Mouse (Mus musculus): ENCODE results near the gene Ms4a10. TPM values are rescaled to one million over a fixed set of nuclear protein-coding genes. Genes with fewer than 3 reads are reported as not detected.

The Ms4a10 gene
- polyA plus RNA-seq, 1 experiment from 2014 or later = not detected

DNA sequence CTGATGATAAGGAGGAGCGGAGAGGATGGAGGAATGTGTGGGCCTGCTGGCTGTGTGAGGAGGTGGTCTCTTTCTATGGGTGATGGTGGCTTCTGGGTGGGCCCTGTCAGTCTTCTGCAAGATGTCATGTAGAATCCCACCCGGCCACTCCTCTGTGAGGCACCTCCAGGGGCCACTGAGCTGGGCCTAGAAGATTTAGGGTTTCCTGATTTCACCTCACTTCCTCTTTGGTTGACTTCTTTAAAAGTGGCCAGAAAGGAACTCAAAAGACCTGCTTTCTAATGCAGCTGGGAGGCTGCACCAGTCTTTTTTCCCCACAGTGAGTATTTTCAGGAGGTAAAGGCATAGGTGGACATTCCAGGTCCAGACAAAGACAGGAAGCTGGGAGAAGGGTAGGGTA is 43.8 kb downstream of the Ms4a10 start:
- no peak for ATAC-seq
- no peak overlapping the region for H3K27ac ChIP-seq (ENCODE audit: low read length)
- H3K4me2 ChIP-seq (replicated peaks; ENCODE audit: low read depth, low read length) = no peak overlapping the region
- no peak overlapping the region for H3K9ac ChIP-seq (replicated peaks; ENCODE audit: low read depth)
- H3K36me3 ChIP-seq (ENCODE audit: insufficient read depth, low read length) = no peaks in the 10 kb centered on the region
- no peak overlapping the region for H3K4me3 ChIP-seq (ENCODE audit: low read depth, low read length)
- WGBS = 82% methylated on average over 2 of the region's 2 CpGs
- TF ChIP-seq CTCF (IDR thresholded peaks at IDR 0.05) (no peak), EP300 (IDR thresholded peaks at IDR 0.05) (no peak)
- H3K27me3 ChIP-seq (replicated peaks; ENCODE audit: insufficient read depth, low read length) = no peaks in the 10 kb centered on the region
- H3K9me3 ChIP-seq (ENCODE audit: low read length) = no peaks in the 10 kb centered on the region
- no peak for DNase-seq (ENCODE audit: low spot score)
- no peaks in the 10 kb centered on the region for H3K4me1 ChIP-seq (ENCODE audit: insufficient read depth, low read depth, low read length)

DNA sequence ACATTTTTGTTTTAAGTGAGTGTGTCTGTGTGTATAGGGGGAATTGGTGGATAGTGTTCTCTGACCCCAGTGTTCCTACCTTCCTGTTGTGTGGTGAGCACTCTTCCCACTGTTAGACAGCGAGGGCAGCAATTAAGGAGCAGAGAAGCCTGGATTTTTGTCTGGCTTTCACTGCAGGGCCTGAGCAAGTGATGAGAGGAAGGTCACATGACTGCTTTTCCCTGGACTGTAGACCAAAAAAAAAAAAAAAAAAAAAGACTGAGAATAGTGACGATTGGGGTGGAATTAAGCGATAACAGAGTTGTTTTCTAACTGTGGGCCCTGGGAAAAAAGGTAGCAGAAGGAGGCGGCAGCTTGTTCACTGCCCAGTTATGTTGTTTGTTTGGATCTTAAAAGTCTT is 47.8 kb downstream of the Ms4a10 start:
- H3K36me3 ChIP-seq (ENCODE audit: insufficient read depth, low read length) = no peaks in the 10 kb centered on the region
- H3K27me3 ChIP-seq (replicated peaks; ENCODE audit: insufficient read depth, low read length) = no peaks in the 10 kb centered on the region
- H3K4me3 ChIP-seq (ENCODE audit: low read depth, low read length) = no peak overlapping the region
- WGBS = 51% methylated on average over 4 of the region's 4 CpGs
- H3K4me1 ChIP-seq (ENCODE audit: insufficient read depth, low read depth, low read length) = no peaks in the 10 kb centered on the region
- H3K27ac ChIP-seq (ENCODE audit: low read length) = no peak overlapping the region
- TF ChIP-seq CTCF (IDR thresholded peaks at IDR 0.05) = no peak
- TF ChIP-seq EP300 (IDR thresholded peaks at IDR 0.05) = no peak
- H3K9ac ChIP-seq (replicated peaks; ENCODE audit: low read depth) = no peak overlapping the region
- no peak for ATAC-seq
- no peak overlapping the region for H3K4me2 ChIP-seq (replicated peaks; ENCODE audit: low read depth, low read length)
- no peak for DNase-seq (ENCODE audit: low spot score)
- no peaks in the 10 kb centered on the region for H3K9me3 ChIP-seq (ENCODE audit: low read length)

DNA sequence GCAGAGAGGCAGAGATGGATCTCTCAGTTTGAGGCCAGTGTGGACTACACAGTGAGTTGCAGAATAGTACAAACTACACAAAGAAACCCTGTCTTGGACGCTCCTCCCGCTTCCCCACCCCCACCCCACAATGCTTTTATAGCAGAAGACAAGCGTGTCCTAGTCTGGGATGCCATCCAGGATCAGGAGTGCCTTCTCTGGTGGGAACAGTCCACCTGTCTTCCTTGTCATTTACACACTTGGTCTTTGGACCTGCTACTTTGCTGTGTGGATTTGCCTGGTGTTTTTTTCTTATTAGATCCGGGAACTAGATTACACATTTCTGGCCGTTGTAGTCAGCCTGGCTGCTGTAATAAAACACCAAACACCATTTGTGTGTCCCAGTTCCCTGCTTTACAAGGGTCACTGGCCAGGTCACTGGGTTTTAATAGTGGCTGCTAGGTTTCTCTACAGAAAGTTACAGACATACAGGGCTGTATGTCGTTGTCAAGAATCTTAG is 48.3 kb downstream of the Ms4a10 start:
- no peaks in the 10 kb centered on the region for H3K36me3 ChIP-seq (ENCODE audit: insufficient read depth, low read length)
- no peak overlapping the region for H3K4me2 ChIP-seq (replicated peaks; ENCODE audit: low read depth, low read length)
- no peak overlapping the region for H3K27ac ChIP-seq (ENCODE audit: low read length)
- 56% methylated on average over 6 of the region's 6 CpGs for WGBS
- no peaks in the 10 kb centered on the region for H3K27me3 ChIP-seq (replicated peaks; ENCODE audit: insufficient read depth, low read length)
- TF ChIP-seq EP300 (IDR thresholded peaks at IDR 0.05) (no peak), CTCF (IDR thresholded peaks at IDR 0.05) (no peak)
- H3K4me3 ChIP-seq (ENCODE audit: low read depth, low read length) = no peak overlapping the region
- no peaks in the 10 kb centered on the region for H3K4me1 ChIP-seq (ENCODE audit: insufficient read depth, low read depth, low read length)
- no peak for ATAC-seq
- DNase-seq (ENCODE audit: low spot score) = no peak
- no peaks in the 10 kb centered on the region for H3K9me3 ChIP-seq (ENCODE audit: low read length)
- H3K9ac ChIP-seq (replicated peaks; ENCODE audit: low read depth) = no peak overlapping the region

GRCm38 (mm10) chr19:10924220-10924619 is 50.2 kb downstream of the Ms4a10 start:
- Histone ChIP-seq H3K4me2 (replicated peaks; ENCODE audit: low read depth, low read length) (no peak overlapping the region), H3K4me3 (ENCODE audit: low read depth, low read length) (no peak overlapping the region), H3K27me3 (replicated peaks; ENCODE audit: insufficient read depth, low read length) (no peaks in the 10 kb centered on the region), H3K9me3 (ENCODE audit: low read length) (no peaks in the 10 kb centered on the region), H3K4me1 (ENCODE audit: insufficient read depth, low read depth, low read length) (no peaks in the 10 kb centered on the region), H3K36me3 (ENCODE audit: insufficient read depth, low read length) (no peaks in the 10 kb centered on the region), H3K9ac (replicated peaks; ENCODE audit: low read depth) (no peak overlapping the region), H3K27ac (ENCODE audit: low read length) (no peak overlapping the region)
- ATAC-seq (no peak), DNase-seq (ENCODE audit: low spot score) (no peak)
- 32% methylated on average over 4 of the region's 4 CpGs for WGBS
- TF ChIP-seq EP300 (IDR thresholded peaks at IDR 0.05) (no peak), CTCF (IDR thresholded peaks at IDR 0.05) (no peak)

- no peaks in the 10 kb centered on the region for H3K9me3 ChIP-seq (ENCODE audit: low read length)
- H3K27ac ChIP-seq (ENCODE audit: low read length) = no peak overlapping the region
- no peaks in the 10 kb centered on the region for H3K27me3 ChIP-seq (replicated peaks; ENCODE audit: insufficient read depth, low read length)
- no peaks in the 10 kb centered on the region for H3K36me3 ChIP-seq (ENCODE audit: insufficient read depth, low read length)
- H3K9ac ChIP-seq (replicated peaks; ENCODE audit: low read depth) = no peak overlapping the region
- no peak for ATAC-seq
- H3K4me1 ChIP-seq (ENCODE audit: insufficient read depth, low read depth, low read length) = no peaks in the 10 kb centered on the region
- no peak overlapping the region for H3K4me2 ChIP-seq (replicated peaks; ENCODE audit: low read depth, low read length)
- no peak for DNase-seq (ENCODE audit: low spot score)
- WGBS = 69% methylated on average over 3 of the region's 3 CpGs
- no peak overlapping the region for H3K4me3 ChIP-seq (ENCODE audit: low read depth, low read length)
- TF ChIP-seq EP300 (IDR thresholded peaks at IDR 0.05) (no peak), CTCF (IDR thresholded peaks at IDR 0.05) (no peak)
Measured at GRCm38 (mm10) chr19:10921058-10921457, 53.4 kb downstream of the Ms4a10 start.

DNA sequence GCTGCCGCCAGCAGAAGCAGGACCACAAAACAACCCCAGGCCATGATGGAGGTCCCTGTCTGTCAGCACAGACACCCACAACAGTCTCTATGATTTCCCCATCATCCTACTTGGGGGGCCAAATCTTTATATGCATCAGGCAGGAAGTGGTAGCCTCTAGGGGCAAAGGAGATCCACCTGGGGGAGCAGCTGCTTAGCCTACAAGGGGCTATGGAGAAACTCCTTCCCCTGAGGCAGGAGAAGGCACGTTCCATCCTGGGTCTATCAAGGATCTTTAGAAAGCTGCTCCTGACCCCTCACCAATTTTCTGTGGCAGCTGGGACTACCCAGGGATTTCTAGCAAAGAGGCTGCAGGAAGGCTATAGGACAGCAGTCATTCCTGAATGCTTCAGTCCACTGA is 53.9 kb downstream of the Ms4a10 start, which contains the start of gene Zp1:
Zp1 (minus strand) TSS at position 101 of the 400 bp plus-strand sequence.
- Histone ChIP-seq H3K4me1 (ENCODE audit: insufficient read depth, low read depth, low read length) (no peaks in the 10 kb centered on the region), H3K9ac (replicated peaks; ENCODE audit: low read depth) (no peak within 1 kb of the TSS), H3K4me2 (replicated peaks; ENCODE audit: low read depth, low read length) (no peak within 1 kb of the TSS), H3K36me3 (ENCODE audit: insufficient read depth, low read length) (no peaks in the 10 kb centered on the region), H3K27ac (ENCODE audit: low read length) (no peak within 1 kb of the TSS), H3K4me3 (ENCODE audit: low read depth, low read length) (no peak within 1 kb of the TSS), H3K27me3 (replicated peaks; ENCODE audit: insufficient read depth, low read length) (no peaks in the 10 kb centered on the region), H3K9me3 (ENCODE audit: low read length) (no peaks in the 10 kb centered on the region)
- TF ChIP-seq EP300 (IDR thresholded peaks at IDR 0.05) (no peak), CTCF (IDR thresholded peaks at IDR 0.05) (no peak)
- ATAC-seq = no peak
- 71% methylated on average over 2 of the region's 2 CpGs for WGBS
- DNase-seq (ENCODE audit: low spot score) = no peak
